ENCODE assay signal across 24 mouse cellular contexts in genomic region chr1:155184191-155184590, GRCm38 (mm10). TPM values are rescaled to one million over a fixed set of nuclear protein-coding genes. Genes with fewer than 3 reads are reported as not detected.
A peak's percentile ranks its signal among the peaks of the same experiment; 100 is the strongest.
DNase-seq lines count a peak whose midpoint lies in the region; ATAC-seq and TF ChIP-seq lines count a peak whose summit lies in the region.
"Had no signal": no experiment of that assay in that cellular context is flagged by ENCODE, and none has a peak within 500 bp of the region (broad histone marks: within the 10 kb centered on the region; RNA-seq: fewer than 3 reads in every experiment).

No protein-coding gene starts in this region.

- DNase-seq in gastrocnemius, adult 2 months, result no peak
- DNase-seq in gastrocnemius, adult 18-20 months (ENCODE audit: low spot score), result no peak
- DNase-seq in 3T3-L1 (ENCODE audit: low read depth, low spot score) (peak; percentile 54), NIH3T3 (ENCODE audit: low read depth) (peak; percentile 69)
- DNase-seq in frontal cortex, postnatal 10 days (ENCODE audit: low spot score in 2 of 2), result no peak
- DNase-seq: adrenal gland, adult 2 months; adrenal gland, adult 8-10 months; adrenal gland, postnatal 10 days; adrenal gland, postnatal 14 days; adrenal gland, postnatal 25 days; adrenal gland, postnatal 36 days; B cell, adult 2 months; cerebellum, adult 11 months; cerebellum, adult 11-12 months; cerebellum, adult 18-20 months; cerebellum, adult 2 months; cerebellum, adult 8-10 months had no signal

- no peaks in the 10 kb centered on the region for H3K9me3 ChIP-seq in forebrain, embryonic 15.5 days
- H3K9me3 ChIP-seq: G1E had no signal

- peaks cover 42% of the 10 kb centered on the region for H3K36me3 ChIP-seq in forebrain, embryonic 15.5 days

- H3K27me3 ChIP-seq in forebrain, embryonic 15.5 days, result no peaks in the 10 kb centered on the region
- H3K27me3 ChIP-seq: CH12.LX, Patski had no signal

- H3K9ac ChIP-seq in forebrain, embryonic 15.5 days (replicated peaks), result no peak overlapping the region

- no peak for TF ChIP-seq CTCF in gastrocnemius, adult 2 months (IDR thresholded peaks at IDR 0.05)

- intact Hi-C loops in gastrocnemius, adult 2 months (cut with DNase I), result no loop called here

- no peak overlapping the region for H3K4me2 ChIP-seq in forebrain, embryonic 15.5 days (replicated peaks)

- H3K4me1 ChIP-seq in forebrain, embryonic 15.5 days, result no peaks in the 10 kb centered on the region

- ATAC-seq in forebrain, embryonic 15.5 days (replicated peaks), result no peak
- ATAC-seq: activated CD4-positive, CD25-positive, alpha-beta regulatory T cell, adult 4 months; CD4-positive, CD25-positive, alpha-beta regulatory T cell, adult 4 months; Patski had no signal

- peak overlapping the region; percentile 38; the same call in 1 of the 2 replicates for H3K27ac ChIP-seq in gastrocnemius, adult 2 months
- H3K27ac ChIP-seq in forebrain, embryonic 15.5 days (replicated peaks), result no peak overlapping the region

- WGBS in forebrain, embryonic 15.5 days, result 83% methylated on average over 3 of the region's 3 CpGs

- H3K4me3 ChIP-seq in gastrocnemius, adult 2 months, result no peak overlapping the region
- no peak overlapping the region for H3K4me3 ChIP-seq in forebrain, embryonic 15.5 days

RNA-seq across cellular contexts. Expression of gene Stx6, which starts 25.7 kb away (rescaled TPM):
- 10 to 100 TPM; 10.5 to 12.8 TPM for total RNA-seq in gastrocnemius, adult 2 months (2021)
- 10 to 100 TPM; 11.8 to 13.0 TPM for total RNA-seq in gastrocnemius, adult 18-20 months (2021)
- 129 and 131 TPM in 2 replicates for polyA plus RNA-seq in forebrain, embryonic 15.5 days (2015; fragmentation: Nextera tagmentation; extraction: Ambion mirVana)

RNA-seq across cellular contexts. Expression of gene Mr1, which starts 37.6 kb away (rescaled TPM):
- total RNA-seq in gastrocnemius, adult 2 months (2021), result 10 to 100 TPM in 1 of 2 experiments, 1 to 10 TPM in 1; 10.0 to 11.1 TPM
- total RNA-seq in gastrocnemius, adult 18-20 months (2021), result 10 to 100 TPM; 13.8 to 14.8 TPM
- 0.59 and 0.83 TPM in 2 replicates for polyA plus RNA-seq in forebrain, embryonic 15.5 days (2015; fragmentation: Nextera tagmentation; extraction: Ambion mirVana)
- total RNA-seq: ES-E14 had no signal

Comparison
In these comparisons a context has a peak if more than half of its experiments do, and no peak if none do; other contexts are left out.
1. DNase-seq: peak in 3T3-L1 (single experiment) and NIH3T3 (single experiment); none in gastrocnemius, adult 2 months (single experiment), gastrocnemius, adult 18-20 months (single experiment) and frontal cortex, postnatal 10 days (0 of 2).